Mouse (Mus musculus): ENCODE results near the gene Nanp. TPM values are rescaled to one million over a fixed set of nuclear protein-coding genes. Genes with fewer than 3 reads are reported as not detected.
A peak's percentile ranks its signal among the peaks of the same experiment; 100 is the strongest.

Gene Nanp
- polyA plus RNA-seq, 1 experiment from 2014 or later: 38.9 TPM

DNA sequence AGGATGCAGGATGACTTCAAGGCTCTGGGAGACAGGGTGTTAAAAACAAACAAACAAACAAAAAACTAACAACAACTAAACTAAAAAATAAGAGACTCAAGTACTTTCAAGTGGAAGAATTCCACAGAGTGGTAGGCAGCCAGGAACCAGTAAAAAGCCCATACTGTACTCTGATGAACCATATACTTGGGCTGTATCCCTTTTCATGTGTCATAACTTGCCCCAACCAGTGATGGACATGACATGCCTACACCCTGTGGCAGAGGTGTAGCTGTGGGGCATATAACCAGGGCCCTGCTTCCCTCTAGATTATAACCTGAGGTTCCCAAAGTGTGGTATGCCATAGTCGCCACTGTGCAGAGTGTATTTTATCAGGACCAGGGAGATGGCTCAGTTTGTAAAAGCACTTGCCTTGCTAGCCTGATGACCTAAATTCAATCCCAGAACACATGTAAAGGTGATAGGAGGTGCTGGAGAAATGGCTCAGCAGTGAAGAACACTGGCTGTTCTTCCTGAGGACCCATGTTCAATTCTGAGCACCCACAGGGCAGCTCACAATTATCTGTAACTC lies 29.6 kb downstream of the Nanp start:
- ATAC-seq: peak; percentile 76
- no peaks in the 10 kb centered on the region for H3K9me3 ChIP-seq (replicated peaks)
- peak overlapping the region; percentile 77 for H3K4me2 ChIP-seq
- H3K4me1 ChIP-seq: peaks cover 28% of the 10 kb centered on the region
- peak overlapping the region; percentile 73 for H3K4me3 ChIP-seq
- H3K27ac ChIP-seq: no peak overlapping the region
- H3K27me3 ChIP-seq: no peaks in the 10 kb centered on the region
- peak overlapping the region; percentile 91; the same call in 1 of the 2 replicates for H3K9ac ChIP-seq
- no peaks in the 10 kb centered on the region for H3K36me3 ChIP-seq (ENCODE audit: poor library complexity, severe bottlenecking)
- WGBS: 73% methylated on average over 1 of the region's 1 CpGs

- peak; percentile 96 for ATAC-seq
- H3K9me3 ChIP-seq (replicated peaks): no peaks in the 10 kb centered on the region
- peak overlapping the region; percentile 78 for H3K27ac ChIP-seq
- H3K27me3 ChIP-seq: no peaks in the 10 kb centered on the region
- H3K36me3 ChIP-seq (ENCODE audit: poor library complexity, severe bottlenecking): no peaks in the 10 kb centered on the region
- H3K9ac ChIP-seq: peak overlapping the region; percentile 91
- H3K4me3 ChIP-seq: peak overlapping the region; percentile 73
- H3K4me2 ChIP-seq: peak overlapping the region; percentile 77
- H3K4me1 ChIP-seq: peaks cover 28% of the 10 kb centered on the region
- WGBS: under 1% methylated on average over 52 of the region's 57 CpGs
Observed at GRCm38 (mm10) chr2:151008939-151009509, 30.2 kb downstream of the Nanp start.

GRCm38 (mm10) chr2:151008517-151008932 lies 30.7 kb downstream of the Nanp start:
- no peaks in the 10 kb centered on the region for H3K9me3 ChIP-seq (replicated peaks)
- WGBS: 0% methylated on average over 21 of the region's 21 CpGs
- peak overlapping the region; percentile 78; the same call in 1 of the 2 replicates for H3K27ac ChIP-seq
- no peak; the same call in none of the 2 replicates for ATAC-seq
- peak overlapping the region; percentile 77 for H3K4me2 ChIP-seq
- no peaks in the 10 kb centered on the region for H3K27me3 ChIP-seq
- H3K36me3 ChIP-seq (ENCODE audit: poor library complexity, severe bottlenecking): no peaks in the 10 kb centered on the region
- peak overlapping the region; percentile 91 for H3K9ac ChIP-seq
- peaks cover 28% of the 10 kb centered on the region for H3K4me1 ChIP-seq
- peak overlapping the region; percentile 73 for H3K4me3 ChIP-seq

GRCm38 (mm10) chr2:151008006-151008405 lies 31.2 kb downstream of the Nanp start:
- 49% methylated on average over 6 of the region's 6 CpGs for WGBS
- H3K4me2 ChIP-seq: peak overlapping the region; percentile 77
- peaks cover 28% of the 10 kb centered on the region for H3K4me1 ChIP-seq
- H3K27me3 ChIP-seq: no peaks in the 10 kb centered on the region
- no peak for ATAC-seq
- H3K36me3 ChIP-seq (ENCODE audit: poor library complexity, severe bottlenecking): no peaks in the 10 kb centered on the region
- H3K27ac ChIP-seq: no peak overlapping the region
- H3K9me3 ChIP-seq (replicated peaks): no peaks in the 10 kb centered on the region
- peak overlapping the region; percentile 73 for H3K4me3 ChIP-seq
- peak overlapping the region; percentile 91 for H3K9ac ChIP-seq

DNA sequence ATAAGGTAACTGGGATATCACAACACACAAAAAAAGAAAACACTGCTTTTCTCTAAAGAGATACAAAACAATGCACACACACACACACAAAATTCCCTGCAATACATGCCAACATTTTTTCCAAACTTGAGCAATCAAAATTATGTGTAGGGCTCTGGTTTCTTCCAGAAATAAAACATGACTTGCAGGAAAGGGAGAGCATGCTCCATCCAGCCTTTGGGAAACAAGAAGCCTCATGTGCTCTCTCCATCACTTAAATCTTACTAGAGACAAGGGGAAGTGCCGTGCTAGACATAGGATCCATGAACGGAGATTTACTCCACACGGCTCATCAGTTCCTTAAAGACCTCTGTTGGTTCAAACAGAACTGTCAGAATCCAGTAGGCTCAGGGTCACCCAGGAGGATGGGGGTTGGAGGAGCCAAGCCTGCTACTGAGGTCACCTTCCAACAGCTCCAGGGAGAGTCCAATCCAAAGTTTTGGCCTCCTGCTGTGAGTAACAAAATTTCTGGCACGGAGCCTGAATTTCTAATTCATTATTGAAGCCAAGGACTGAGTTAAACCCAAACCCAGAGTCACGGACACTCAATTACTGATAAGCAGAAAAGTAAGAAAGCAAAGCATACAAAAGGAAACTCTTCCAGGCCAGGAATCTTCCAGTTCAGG lies 32.8 kb downstream of the Nanp start:
- H3K9me3 ChIP-seq (replicated peaks): no peaks in the 10 kb centered on the region
- 55% methylated on average over 5 of the region's 5 CpGs for WGBS
- no peaks in the 10 kb centered on the region for H3K36me3 ChIP-seq (ENCODE audit: poor library complexity, severe bottlenecking)
- H3K4me1 ChIP-seq: peaks cover 28% of the 10 kb centered on the region
- H3K4me2 ChIP-seq: no peak overlapping the region
- no peaks in the 10 kb centered on the region for H3K27me3 ChIP-seq
- H3K4me3 ChIP-seq: no peak overlapping the region
- ATAC-seq: no peak
- H3K9ac ChIP-seq: no peak overlapping the region
- no peak overlapping the region for H3K27ac ChIP-seq

DNA sequence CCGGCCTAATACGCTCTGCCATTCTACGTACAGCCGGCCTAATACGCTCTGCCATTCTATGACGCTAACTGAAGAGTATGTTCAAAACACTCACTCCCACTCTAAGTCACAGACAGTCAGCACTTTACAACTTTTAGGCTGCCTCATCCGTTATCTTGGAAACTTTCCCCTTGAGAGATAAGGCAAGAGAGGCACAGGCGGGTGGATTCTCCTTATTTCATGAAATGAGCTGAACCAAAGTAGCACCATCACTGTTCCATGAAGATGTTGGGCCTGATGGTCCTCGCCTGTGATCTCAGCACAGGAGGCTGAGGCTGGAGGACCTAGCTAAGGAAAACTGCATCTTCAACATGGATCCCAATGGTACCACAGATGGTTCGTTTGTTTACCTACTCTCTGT lies 34.8 kb downstream of the Nanp start:
- H3K27ac ChIP-seq: no peak overlapping the region
- peaks cover 27% of the 10 kb centered on the region for H3K4me1 ChIP-seq
- ATAC-seq: no peak
- H3K9ac ChIP-seq: no peak overlapping the region
- no peaks in the 10 kb centered on the region for H3K27me3 ChIP-seq
- 93% methylated on average over 10 of the region's 10 CpGs for WGBS
- no peaks in the 10 kb centered on the region for H3K9me3 ChIP-seq (replicated peaks)
- no peaks in the 10 kb centered on the region for H3K36me3 ChIP-seq (ENCODE audit: poor library complexity, severe bottlenecking)
- H3K4me2 ChIP-seq: no peak overlapping the region
- H3K4me3 ChIP-seq: no peak overlapping the region

DNA sequence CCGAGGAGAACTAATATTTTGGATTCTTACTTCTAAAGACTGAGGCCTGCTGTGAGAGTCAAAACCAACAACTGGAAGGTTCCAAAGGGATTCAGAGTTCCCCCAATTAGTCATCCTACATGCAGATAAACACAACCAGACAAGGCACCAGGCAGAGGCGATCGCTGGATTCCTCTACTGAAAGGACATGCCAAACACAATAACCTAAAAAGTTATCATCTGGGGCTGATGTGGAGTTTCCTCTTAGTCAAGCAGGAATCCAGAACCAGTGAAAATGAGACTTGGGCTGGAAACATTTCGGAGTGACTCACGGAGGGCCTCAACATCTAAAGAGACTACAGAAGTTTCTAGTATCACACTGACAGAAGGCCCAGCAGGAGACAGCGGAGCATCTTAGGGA lies 35.4 kb downstream of the Nanp start:
- Histone ChIP-seq H3K4me1 (peaks cover 33% of the 10 kb centered on the region), H3K27me3 (no peaks in the 10 kb centered on the region), H3K4me3 (no peak overlapping the region), H3K9me3 (replicated peaks) (no peaks in the 10 kb centered on the region), H3K36me3 (ENCODE audit: poor library complexity, severe bottlenecking) (no peaks in the 10 kb centered on the region), H3K27ac (no peak overlapping the region), H3K9ac (no peak overlapping the region), H3K4me2 (no peak overlapping the region)
- no peak for ATAC-seq
- 91% methylated on average over 6 of the region's 6 CpGs for WGBS

DNA sequence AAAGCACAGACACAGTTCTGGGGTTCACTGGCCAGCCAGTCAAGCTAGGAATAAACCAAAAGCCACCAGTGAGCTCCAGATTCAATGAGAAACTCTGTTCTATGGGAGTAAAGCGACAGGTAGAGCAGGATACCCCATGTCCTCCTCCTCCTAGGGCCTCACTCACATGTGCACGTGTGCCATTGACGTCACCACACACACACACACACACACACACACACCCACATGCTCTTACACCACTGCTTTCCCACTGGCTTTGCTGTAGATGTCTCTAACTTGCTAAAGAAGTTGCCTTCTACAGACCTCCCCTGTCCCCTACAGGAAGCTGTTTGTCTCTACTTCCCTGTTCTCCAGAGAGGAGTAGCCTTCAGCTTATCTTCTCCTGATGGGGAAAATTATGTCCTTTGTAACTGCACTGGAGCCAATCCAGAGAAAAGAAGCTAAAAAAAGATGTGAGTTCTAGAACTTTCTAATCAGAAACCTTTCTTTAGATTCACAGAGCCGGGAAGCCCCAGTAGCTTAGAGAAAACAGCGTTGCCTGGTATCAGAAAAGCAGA lies 37.5 kb downstream of the Nanp start:
- no peaks in the 10 kb centered on the region for H3K27me3 ChIP-seq
- H3K4me3 ChIP-seq: no peak overlapping the region
- H3K9ac ChIP-seq: no peak overlapping the region
- ATAC-seq: 0 out of 2 replicates have a peak, but pooled peaks have one; percentile 4
- no peak overlapping the region for H3K27ac ChIP-seq
- no peaks in the 10 kb centered on the region for H3K9me3 ChIP-seq (replicated peaks)
- 87% methylated on average over 5 of the region's 5 CpGs for WGBS
- peaks cover 28% of the 10 kb centered on the region for H3K4me1 ChIP-seq
- no peak overlapping the region for H3K4me2 ChIP-seq
- H3K36me3 ChIP-seq (ENCODE audit: poor library complexity, severe bottlenecking): no peaks in the 10 kb centered on the region

- Histone ChIP-seq H3K27ac (no peak overlapping the region), H3K9ac (no peak overlapping the region), H3K27me3 (no peaks in the 10 kb centered on the region), H3K36me3 (ENCODE audit: poor library complexity, severe bottlenecking) (no peaks in the 10 kb centered on the region), H3K4me1 (peaks cover 23% of the 10 kb centered on the region), H3K9me3 (replicated peaks) (no peaks in the 10 kb centered on the region), H3K4me2 (no peak overlapping the region), H3K4me3 (no peak overlapping the region)
- WGBS: 43% methylated on average over 7 of the region's 7 CpGs
- ATAC-seq: peak; percentile 91
Observed at GRCm38 (mm10) chr2:151000402-151001178, 38.6 kb downstream of the Nanp start.

DNA sequence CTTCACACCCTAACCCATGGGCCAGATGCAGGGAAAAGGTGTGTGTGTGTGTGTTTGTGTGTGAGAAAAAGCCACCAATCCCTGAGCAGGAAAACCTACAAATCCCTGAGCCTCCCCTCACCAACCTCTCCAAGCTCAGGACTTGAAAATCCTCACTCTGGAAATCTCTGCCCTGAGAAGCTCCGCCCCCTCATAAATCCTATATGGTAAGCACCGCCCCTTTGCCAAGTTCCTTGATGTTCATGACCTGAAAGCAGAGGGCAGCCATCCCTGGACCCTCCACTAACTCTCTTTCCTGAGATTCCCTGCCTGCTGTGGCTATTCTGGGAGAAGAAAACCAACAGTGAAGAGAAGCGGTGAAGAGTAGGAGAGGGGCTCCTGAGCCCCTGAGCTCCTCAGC lies 40.2 kb downstream of the Nanp start:
- Histone ChIP-seq H3K4me3 (no peak overlapping the region), H3K4me1 (peaks cover 23% of the 10 kb centered on the region), H3K27me3 (no peaks in the 10 kb centered on the region), H3K36me3 (ENCODE audit: poor library complexity, severe bottlenecking) (no peaks in the 10 kb centered on the region), H3K4me2 (no peak overlapping the region), H3K27ac (no peak overlapping the region), H3K9ac (peak overlapping the region; percentile 21), H3K9me3 (replicated peaks) (no peaks in the 10 kb centered on the region)
- no peak for ATAC-seq
- 60% methylated on average over 3 of the region's 3 CpGs for WGBS

- Histone ChIP-seq H3K36me3 (ENCODE audit: poor library complexity, severe bottlenecking) (no peaks in the 10 kb centered on the region), H3K9ac (no peak overlapping the region), H3K9me3 (replicated peaks) (no peaks in the 10 kb centered on the region), H3K4me3 (no peak overlapping the region), H3K4me1 (peaks cover 23% of the 10 kb centered on the region), H3K27me3 (no peaks in the 10 kb centered on the region), H3K27ac (no peak overlapping the region), H3K4me2 (no peak overlapping the region)
- ATAC-seq: no peak
- 57% methylated on average over 5 of the region's 5 CpGs for WGBS
Observed at GRCm38 (mm10) chr2:150997618-150998017, 41.6 kb downstream of the Nanp start.

- Histone ChIP-seq H3K27ac (no peak overlapping the region), H3K9me3 (replicated peaks) (no peaks in the 10 kb centered on the region), H3K4me2 (no peak overlapping the region), H3K4me3 (no peak overlapping the region), H3K36me3 (ENCODE audit: poor library complexity, severe bottlenecking) (no peaks in the 10 kb centered on the region), H3K27me3 (no peaks in the 10 kb centered on the region), H3K9ac (no peak overlapping the region), H3K4me1 (peaks cover 21% of the 10 kb centered on the region)
- no peak for ATAC-seq
- 85% methylated on average over 4 of the region's 4 CpGs for WGBS
Observed at GRCm38 (mm10) chr2:150995324-150995723, 43.9 kb downstream of the Nanp start.

Measured in forebrain, embryonic 13.5 days (tissue).